8 mouse cellular contexts compared by ENCODE assay signal in the genomic region with DNA sequence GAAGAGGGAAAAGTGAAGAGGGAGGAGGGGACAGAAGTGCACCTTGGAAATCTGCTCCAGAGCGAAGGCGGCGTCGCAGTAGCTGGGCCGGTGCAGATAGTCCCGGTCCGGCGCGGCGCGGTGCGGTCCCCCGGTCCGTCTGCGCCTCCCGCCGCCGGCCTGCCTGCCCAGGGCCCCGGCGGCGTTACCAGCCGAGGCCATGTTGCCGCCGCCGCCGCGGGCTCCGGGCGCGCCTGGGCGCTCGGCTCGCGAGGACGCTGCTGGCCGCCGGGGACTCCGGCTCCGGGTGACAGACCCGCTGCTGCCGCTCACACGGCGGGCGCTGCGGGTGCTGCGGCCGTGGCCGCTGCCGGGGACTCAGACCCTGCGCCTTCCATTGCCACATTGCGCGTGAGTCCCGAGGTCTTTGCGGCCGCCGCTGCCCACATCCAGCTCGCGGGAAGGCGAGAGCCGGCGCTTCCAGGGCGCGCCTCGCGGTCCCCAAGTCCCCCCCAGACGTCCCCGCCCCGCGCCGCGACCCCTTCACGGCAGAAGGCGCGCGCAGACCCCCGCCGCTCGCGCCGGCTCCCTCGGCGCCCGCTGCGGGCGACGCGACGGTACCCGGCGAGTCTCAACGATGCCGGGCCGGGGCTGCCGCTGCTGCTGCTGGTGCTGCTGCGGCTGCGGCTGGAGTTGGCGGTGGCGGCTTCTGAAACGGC. TPM values are rescaled to one million over a fixed set of nuclear protein-coding genes. Genes with fewer than 3 reads are reported as not detected.
DNase-seq lines count a peak whose midpoint lies in the region; ATAC-seq and TF ChIP-seq lines count a peak whose summit lies in the region.

No protein-coding gene starts in this region.

- H3K4me1 ChIP-seq in lung, embryonic 15.5 days, result peaks cover 40% of the 10 kb centered on the region
- H3K4me1 ChIP-seq in bone marrow, adult 2 months (ENCODE audit: control insufficient read depth, insufficient read depth, low read length), result no peaks in the 10 kb centered on the region
- no peaks in the 10 kb centered on the region for H3K4me1 ChIP-seq in embryonic fibroblast, embryonic 13.5 days (ENCODE audit: control insufficient read depth, insufficient read depth, low read length)
- H3K4me1 ChIP-seq in intestine, embryonic 16.5 days (ENCODE audit: control insufficient read depth, insufficient read depth, low read length), result no peaks in the 10 kb centered on the region; the same call in 1 of the 2 replicates
- H3K4me1 ChIP-seq in midbrain, embryonic 11.5 days (ENCODE audit: control insufficient read depth, insufficient read depth, low read length), result peaks cover 36% of the 10 kb centered on the region

- H3K36me3 ChIP-seq in lung, embryonic 15.5 days, result peaks cover 4% of the 10 kb centered on the region; the same call in 1 of the 2 replicates
- H3K36me3 ChIP-seq in intestine, embryonic 16.5 days (ENCODE audit: control insufficient read depth, insufficient read depth, low read length), result no peaks in the 10 kb centered on the region
- no peaks in the 10 kb centered on the region for H3K36me3 ChIP-seq in midbrain, embryonic 11.5 days (ENCODE audit: control insufficient read depth, insufficient read depth, low read length)

- peak overlapping the region; percentile 89 for H3K4me3 ChIP-seq in lung, embryonic 15.5 days
- H3K4me3 ChIP-seq in bone marrow, adult 2 months (replicated peaks; ENCODE audit: control insufficient read depth, low read depth, low read length), result peak overlapping the region; percentile 85
- H3K4me3 ChIP-seq in embryonic fibroblast, embryonic 13.5 days (ENCODE audit: insufficient read depth, low read length), result peak overlapping the region; percentile 71
- H3K4me3 ChIP-seq in intestine, embryonic 16.5 days (ENCODE audit: low read length), result peak overlapping the region; percentile 63
- H3K4me3 ChIP-seq in midbrain, embryonic 11.5 days (ENCODE audit: low read depth, low read length), result peak overlapping the region; percentile 97

- H3K27ac ChIP-seq in lung, embryonic 15.5 days, result peak overlapping the region; percentile 100
- H3K27ac ChIP-seq in bone marrow, adult 2 months (ENCODE audit: control insufficient read depth, insufficient read depth, low read depth, low read length, poor library complexity), result peak overlapping the region; percentile 60
- H3K27ac ChIP-seq in embryonic fibroblast, embryonic 13.5 days (ENCODE audit: insufficient read depth, low read length), result peak overlapping the region; percentile 87
- H3K27ac ChIP-seq in intestine, embryonic 16.5 days (ENCODE audit: low read length), result peak overlapping the region; percentile 99
- peak overlapping the region; percentile 100 for H3K27ac ChIP-seq in midbrain, embryonic 11.5 days (ENCODE audit: low read depth, low read length)

- H3K4me2 ChIP-seq in lung, embryonic 15.5 days, result peak overlapping the region; percentile 88
- H3K4me2 ChIP-seq in intestine, embryonic 16.5 days (ENCODE audit: low read depth, low read length), result peak overlapping the region; percentile 81
- H3K4me2 ChIP-seq in midbrain, embryonic 11.5 days, result peak overlapping the region; percentile 97

- no peak for DNase-seq in lung, postnatal 36 days
- DNase-seq in midbrain, embryonic 11.5 days (ENCODE audit: low spot score, missing footprints), result peak; percentile 93
- peak; percentile 67 for DNase-seq in testis, postnatal 10 days (ENCODE audit: low spot score)
- DNase-seq in ovary, adult 18-20 months (ENCODE audit: low spot score), result no peak

- H3K9ac ChIP-seq in lung, embryonic 15.5 days, result peak overlapping the region; percentile 96
- H3K9ac ChIP-seq in intestine, embryonic 16.5 days (ENCODE audit: low read depth, low read length), result peak overlapping the region; percentile 88
- H3K9ac ChIP-seq in midbrain, embryonic 11.5 days (ENCODE audit: low read length), result peak overlapping the region; percentile 99

- WGBS in lung, embryonic 15.5 days, result under 1% methylated on average over 88 of the region's 99 CpGs
- 1% methylated on average over 86 of the region's 99 CpGs for WGBS in bone marrow, adult 2 months
- under 1% methylated on average over 99 of the region's 99 CpGs for WGBS in intestine, embryonic 16.5 days
- WGBS in midbrain, embryonic 11.5 days, result 1% methylated on average over 67 of the region's 99 CpGs

- TF ChIP-seq POLR2A in bone marrow, adult 2 months (IDR thresholded peaks at IDR 0.05; ENCODE audit: borderline replicate concordance, control insufficient read depth, low read depth, low read length), result no peak
- no peak for TF ChIP-seq POLR2A in embryonic fibroblast, embryonic 13.5 days (IDR thresholded peaks at IDR 0.05; ENCODE audit: low read depth, low read length)

- ATAC-seq in lung, embryonic 15.5 days (ENCODE audit: borderline replicate concordance, extremely low read depth, low FRiP score, low TSS enrichment), result no peak
- ATAC-seq in intestine, embryonic 16.5 days, result peak; percentile 1
- ATAC-seq in midbrain, embryonic 11.5 days (ENCODE audit: low FRiP score), result no peak

- H3K27me3 ChIP-seq in lung, embryonic 15.5 days, result no peaks in the 10 kb centered on the region
- no peaks in the 10 kb centered on the region for H3K27me3 ChIP-seq in intestine, embryonic 16.5 days (replicated peaks; ENCODE audit: control insufficient read depth, insufficient read depth, low read length)
- H3K27me3 ChIP-seq in midbrain, embryonic 11.5 days (ENCODE audit: control insufficient read depth, insufficient read depth, low read length), result peaks cover 13% of the 10 kb centered on the region

- H3K9me3 ChIP-seq in lung, embryonic 15.5 days, result no peaks in the 10 kb centered on the region
- H3K9me3 ChIP-seq in intestine, embryonic 16.5 days (ENCODE audit: control insufficient read depth, low read length), result no peaks in the 10 kb centered on the region
- H3K9me3 ChIP-seq in midbrain, embryonic 11.5 days (ENCODE audit: control insufficient read depth, low read length), result no peaks in the 10 kb centered on the region

- no peak for TF ChIP-seq CTCF in bone marrow, adult 2 months (IDR thresholded peaks at IDR 0.05; ENCODE audit: control insufficient read depth, insufficient read depth, low read length)
- TF ChIP-seq CTCF in embryonic fibroblast, embryonic 13.5 days (IDR thresholded peaks at IDR 0.05; ENCODE audit: borderline replicate concordance, insufficient read depth, low read length), result no peak

RNA-seq across cellular contexts. Expression of a gene that starts 7.9 kb away (rescaled TPM):
- 34.8 and 36.8 TPM in 2 replicates for polyA plus RNA-seq in lung, embryonic 15.5 days (2015; fragmentation: Nextera tagmentation; extraction: Ambion mirVana)
- polyA plus RNA-seq in bone marrow, adult 2 months (2011; ENCODE audit: insufficient read depth, insufficient read length, low replicate concordance, missing spikeins), result 3.0 and 3.4 TPM in 2 replicates
- 10.2 and 10.8 TPM in 2 replicates for polyA plus RNA-seq in embryonic fibroblast, embryonic 13.5 days (2011; ENCODE audit: insufficient read length, low read depth, missing spikeins)
- 24.5 and 25.5 TPM in 2 replicates for polyA plus RNA-seq in intestine, embryonic 16.5 days (2015; fragmentation: Nextera tagmentation; extraction: Ambion mirVana)
- 22.6 and 22.9 TPM in 2 replicates for polyA plus RNA-seq in midbrain, embryonic 11.5 days (2014; fragmentation: Nextera tagmentation; extraction: Ambion mirVana)

Comparison
In these comparisons a context has a peak if more than half of its experiments do, and no peak if none do; other contexts are left out.
1. DNase-seq: peak in midbrain, embryonic 11.5 days (single experiment) and testis, postnatal 10 days (single experiment); none in lung, postnatal 36 days (single experiment) and ovary, adult 18-20 months (single experiment).
2. Peak in every context shown above with its lines, with median percentiles within 50 percentile points of each other: H3K27ac ChIP-seq, H3K4me2 ChIP-seq, H3K4me3 ChIP-seq and H3K9ac ChIP-seq.